Mouse (Mus musculus): Measurements from ENCODE around the gene Kbtbd4.

DNA sequence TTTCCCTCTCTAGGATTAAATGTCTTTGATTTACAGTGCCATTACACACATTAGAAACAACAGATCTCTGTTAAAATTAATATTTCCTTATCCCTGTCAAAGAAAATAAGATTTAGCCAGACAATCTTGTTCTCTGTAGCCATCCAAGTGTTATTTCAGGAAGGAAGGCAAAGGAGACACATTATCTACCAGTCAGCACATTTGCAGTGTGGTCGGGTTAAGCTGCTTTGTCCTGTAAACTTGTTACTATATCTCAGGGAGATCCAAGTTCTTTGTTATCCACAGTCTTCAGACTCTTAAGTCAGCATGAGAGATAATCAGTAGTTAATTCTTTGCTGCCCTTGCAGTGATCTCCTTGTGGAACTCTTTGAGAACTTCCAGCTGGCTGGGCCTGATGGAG lies 6.3 kb downstream of the Kbtbd4 start:
- TF ChIP-seq POLR2A (IDR thresholded peaks at IDR 0.05; ENCODE audit: insufficient read depth, low read depth, low read length): no peak
- no peak for TF ChIP-seq CTCF (IDR thresholded peaks at IDR 0.05; ENCODE audit: insufficient read depth, low read depth, low read length)
